Mouse (Mus musculus) cerebellum, adult 2 months (tissue): ENCODE results near the gene Gm1113.

Source experiments
- CTCF ChIP-seq: fragments of 200-500 bp; IDR thresholded peaks from 2 replicates; pipeline ENCODE4 v1.5.1; 2011; ENCODE audit warnings: low read depth, mild to moderate bottlenecking, control low read depth, low read length, moderate library complexity, borderline replicate concordance; ENCODE audit not compliant: insufficient read depth
- POLR2A ChIP-seq: fragments of 200-500 bp; IDR thresholded peaks from 2 replicates; pipeline ENCODE4 v1.6.1; 2011; ENCODE audit warnings: low read length, control low read depth, borderline replicate concordance; ENCODE audit not compliant: insufficient read depth

GRCm38 (mm10) chr9:35475394-35475793 lies 42.7 kb downstream of the Gm1113 start:
- no peak for TF ChIP-seq CTCF
- TF ChIP-seq POLR2A: no peak
